Mouse (Mus musculus) MEL (cell line): ENCODE data around the gene Lypla2. TPM values are rescaled to one million over a fixed set of nuclear protein-coding genes. Genes with fewer than 3 reads are reported as not detected.

Experiments
- DNase-seq: peaks from one replicate; pipeline ENCODE4 v3.0.0; 2011; ENCODE audit warnings: low read depth, low spot score
- H3K27ac ChIP-seq: 2 replicates; pipeline ENCODE4 v1.5.1; 2012; ENCODE audit warnings: low read depth, mild to moderate bottlenecking, control low read depth, low read length, moderate library complexity; ENCODE audit not compliant: control insufficient read depth
- H3K27me3 ChIP-seq, 2 experiments: fragments of 150-350 bp in 1 of 2; sonication (generic) in 1 of 2; 2 replicates each; pipeline ENCODE4 v1.6.1; 2012; ENCODE audit warnings: low read length in 2 of 2, mild to moderate bottlenecking in 2 of 2, improper control_type of control experiment in 1 of 2, moderate library complexity in 1 of 2; ENCODE audit not compliant: insufficient read depth in 2 of 2, control insufficient read depth in 1 of 2
- H3K36me3 ChIP-seq, 2 experiments: 2 replicates each; pipeline ENCODE4 v1.6.1; 2012 to 2014; ENCODE audit warnings: low read length in 2 of 2, improper control_type of control experiment in 1 of 2, inconsistent platforms in 1 of 2, mild to moderate bottlenecking in 1 of 2; ENCODE audit not compliant: insufficient read depth in 2 of 2, control insufficient read depth in 1 of 2
- H3K4me1 ChIP-seq, 2 experiments: fragments of 150-350 bp in 1 of 2; sonication (generic) in 1 of 2; 2 replicates each; pipeline ENCODE4 v1.6.1; 2012; ENCODE audit warnings: low read length in 2 of 2, improper control_type of control experiment in 1 of 2, mild to moderate bottlenecking in 1 of 2; ENCODE audit not compliant: insufficient read depth in 2 of 2, control insufficient read depth in 1 of 2
- H3K4me3 ChIP-seq, 2 experiments: fragments of 150-350 bp in 1 of 2; sonication (generic) in 1 of 2; 2 replicates each; pipeline ENCODE4 v1.5.1; 2012; ENCODE audit warnings: low read depth in 2 of 2, low read length in 2 of 2, mild to moderate bottlenecking in 2 of 2, moderate library complexity in 2 of 2, control low read depth in 1 of 2, improper control_type of control experiment in 1 of 2; ENCODE audit not compliant: control insufficient read depth in 1 of 2, insufficient read depth in 1 of 2
- H3K79me2 ChIP-seq: 2 replicates; pipeline ENCODE4 v1.6.1; 2012; ENCODE audit warnings: mild to moderate bottlenecking, low read length, moderate library complexity; ENCODE audit not compliant: control insufficient read depth, poor library complexity, insufficient read depth
- H3K9ac ChIP-seq: 2 replicates; pipeline ENCODE4 v1.6.1; 2012; ENCODE audit warnings: low read depth, mild to moderate bottlenecking, control low read depth, low read length, moderate library complexity; ENCODE audit not compliant: control insufficient read depth, poor library complexity, severe bottlenecking
- H3K9me3 ChIP-seq: fragments of 150-350 bp; sonication (generic); replicated peaks from 2 replicates; pipeline ENCODE4 v1.6.1; 2012; ENCODE audit warnings: mild to moderate bottlenecking, low read length, improper control_type of control experiment, moderate library complexity; ENCODE audit not compliant: insufficient read depth
- EP300 ChIP-seq, 2 experiments: IDR thresholded peaks; 2 replicates each; pipeline ENCODE4 v1.6.1; 2011; ENCODE audit warnings: improper control_type of control experiment in 2 of 2, low read length in 2 of 2, low read depth in 1 of 2, mild to moderate bottlenecking in 1 of 2
- ETS1 ChIP-seq: IDR thresholded peaks from 2 replicates; pipeline ENCODE4 v1.6.1; 2012; ENCODE audit warnings: low read depth, mild to moderate bottlenecking, inconsistent platforms, low read length, improper control_type of control experiment, moderate library complexity
- GATA1 ChIP-seq: IDR thresholded peaks from 2 replicates; pipeline ENCODE4 v1.6.1; 2011; ENCODE audit warnings: low read depth, low read length, improper control_type of control experiment
- HCFC1 ChIP-seq: IDR thresholded peaks from 2 replicates; pipeline ENCODE4 v1.6.1; 2012; ENCODE audit warnings: low read depth, mild to moderate bottlenecking, inconsistent platforms, low read length, improper control_type of control experiment, moderate library complexity
- KAT2A ChIP-seq: conservative IDR thresholded peaks from 2 replicates; pipeline ENCODE4 v1.6.1; 2012; ENCODE audit warnings: low read depth, low read length, improper control_type of control experiment, inconsistent platforms
- MAFK ChIP-seq: IDR thresholded peaks from 2 replicates; pipeline ENCODE4 v1.6.1; 2011; ENCODE audit warnings: low read depth, mild to moderate bottlenecking, low read length, improper control_type of control experiment, borderline replicate concordance
- MAX ChIP-seq: IDR thresholded peaks from 2 replicates; pipeline ENCODE4 v1.6.1; 2011; ENCODE audit warnings: low read length, improper control_type of control experiment
- MEF2A ChIP-seq: IDR thresholded peaks from 2 replicates; pipeline ENCODE4 v1.6.1; 2014; ENCODE audit warnings: low read depth, mild to moderate bottlenecking, inconsistent platforms, low read length, improper control_type of control experiment; ENCODE audit not compliant: poor library complexity, insufficient replicate concordance, severe bottlenecking; ENCODE audit errors: extremely low read depth
- MXI1 ChIP-seq: IDR thresholded peaks from 2 replicates; pipeline ENCODE4 v1.6.1; 2011; ENCODE audit warnings: mild to moderate bottlenecking, low read depth, low read length, improper control_type of control experiment
- MYB ChIP-seq: IDR thresholded peaks from 2 replicates; pipeline ENCODE4 v1.6.1; 2011; ENCODE audit warnings: mild to moderate bottlenecking, low read depth, low read length, improper control_type of control experiment
- MYC ChIP-seq: IDR thresholded peaks from 2 replicates; pipeline ENCODE4 v1.6.1; 2011; ENCODE audit warnings: low read depth, mild to moderate bottlenecking, low read length, improper control_type of control experiment, moderate library complexity
- NELFE ChIP-seq: IDR thresholded peaks from 2 replicates; pipeline ENCODE4 v1.6.1; 2011; ENCODE audit warnings: low read depth, low read length, improper control_type of control experiment
- POLR2A ChIP-seq, 2 experiments: IDR thresholded peaks; 2 replicates each; pipeline ENCODE4 v1.6.1; 2011 to 2012; ENCODE audit warnings: low read length in 2 of 2, mild to moderate bottlenecking in 2 of 2, control low read depth in 1 of 2, improper control_type of control experiment in 1 of 2, low read depth in 1 of 2, moderate library complexity in 1 of 2; ENCODE audit not compliant: control insufficient read depth in 1 of 2, insufficient read depth in 1 of 2, poor library complexity in 1 of 2
- RCOR1 ChIP-seq: IDR thresholded peaks from 2 replicates; pipeline ENCODE4 v1.6.1; 2012; ENCODE audit warnings: low read depth, mild to moderate bottlenecking, inconsistent platforms, low read length, improper control_type of control experiment
- SIN3A ChIP-seq: IDR thresholded peaks from 2 replicates; pipeline ENCODE4 v1.6.1; 2012; ENCODE audit warnings: low read length, improper control_type of control experiment, inconsistent platforms
- SMC3 ChIP-seq: IDR thresholded peaks from 2 replicates; pipeline ENCODE4 v1.6.1; 2011; ENCODE audit warnings: low read depth, low read length, improper control_type of control experiment
- TBP ChIP-seq: IDR thresholded peaks from 2 replicates; pipeline ENCODE4 v1.8.0; 2011; ENCODE audit warnings: low read depth, low read length, improper control_type of control experiment
- TCF12 ChIP-seq: IDR thresholded peaks from 2 replicates; pipeline ENCODE4 v1.6.1; 2014; ENCODE audit warnings: low read depth, mild to moderate bottlenecking, inconsistent platforms, low read length, improper control_type of control experiment, moderate library complexity
- USF2 ChIP-seq, 2 experiments: IDR thresholded peaks; 2 replicates each; pipeline ENCODE4 v1.6.1; 2011 to 2012; ENCODE audit warnings: improper control_type of control experiment in 2 of 2, low read length in 2 of 2, borderline replicate concordance in 1 of 2, inconsistent platforms in 1 of 2, low read depth in 1 of 2, mild to moderate bottlenecking in 1 of 2; ENCODE audit not compliant: insufficient read depth in 1 of 2
- ZKSCAN1 ChIP-seq: IDR thresholded peaks from 2 replicates; pipeline ENCODE4 v1.6.1; 2012; ENCODE audit warnings: low read depth, mild to moderate bottlenecking, inconsistent platforms, low read length, improper control_type of control experiment, moderate library complexity
- ZMIZ1 ChIP-seq: IDR thresholded peaks from 2 replicates; pipeline ENCODE4 v1.6.1; 2012; ENCODE audit warnings: low read depth, mild to moderate bottlenecking, inconsistent platforms, low read length, improper control_type of control experiment, moderate library complexity
- ZNF384 ChIP-seq: IDR thresholded peaks from 2 replicates; pipeline ENCODE4 v1.6.1; 2012; ENCODE audit warnings: low read depth, mild to moderate bottlenecking, inconsistent platforms, low read length, improper control_type of control experiment
- polyA plus RNA-seq, 2 experiments: library from polyadenylated mRNA; stranded (reverse) in 1 of 2; unstranded in 1 of 2; fragments of >175 nt in 1 of 2; fragments of >200 nt in 1 of 2; gene quantifications; 2 replicates each; pipeline versions ENCODE4 v1.2.1 to v1.2.4; 2012; ENCODE audit warnings: low replicate concordance in 2 of 2, low read depth in 1 of 2; ENCODE audit not compliant: insufficient read length in 2 of 2, insufficient read depth in 1 of 2, missing spikeins in 1 of 2
- total RNA-seq: library from RNA; depleted of rRNA; stranded (reverse); fragments of 300-350 nt; gene quantifications from 2 replicates; pipeline ENCODE4 v1.2.3, GENCODE M21; 2012

The Lypla2 gene
- total and polyA plus RNA-seq, 3 experiments: 65.1 to 95.6 TPM; not detected in 1

DNA sequence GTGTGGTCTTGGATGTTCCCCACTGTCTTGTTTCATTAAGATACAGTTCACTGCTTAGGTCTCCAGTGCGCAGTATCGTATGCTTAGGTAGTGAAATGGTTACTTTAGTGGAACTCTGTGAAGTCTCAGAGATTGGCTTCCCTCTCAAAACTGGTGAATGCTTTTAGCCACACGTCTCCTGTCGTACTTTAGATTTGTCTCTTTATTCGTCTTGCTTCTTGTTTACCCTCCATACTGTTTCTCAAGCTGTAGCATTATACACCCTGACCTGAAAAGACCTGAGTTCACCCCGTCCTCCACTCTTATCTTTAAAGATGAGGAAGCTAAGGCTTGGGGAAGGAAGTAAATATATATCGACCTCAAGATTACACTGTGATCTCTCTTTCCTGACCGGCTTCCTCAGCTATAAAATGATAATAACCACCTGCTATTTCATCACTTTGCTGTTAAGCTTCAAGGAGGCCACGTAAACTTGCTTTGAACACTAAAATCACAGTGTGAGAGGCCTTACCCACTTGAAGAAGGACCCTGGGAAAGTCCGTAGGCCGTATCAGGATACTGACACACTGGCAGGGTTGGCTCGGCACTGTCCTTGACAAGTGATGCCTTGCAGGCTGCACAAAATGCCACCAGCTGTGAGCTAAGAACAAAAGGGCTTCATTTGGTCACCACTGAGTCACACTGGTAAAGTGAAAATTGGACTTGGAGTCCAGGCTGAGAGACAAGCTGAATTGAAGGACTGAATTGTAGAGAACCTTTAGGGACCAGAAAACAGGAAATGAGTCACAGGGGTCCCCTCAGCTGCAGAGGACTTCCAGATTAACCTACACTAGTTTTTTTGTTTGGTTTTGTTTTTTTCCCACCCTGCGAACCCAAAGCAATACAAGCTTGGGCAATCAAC is 735 bp upstream of the Lypla2 start:
- H3K27me3 ChIP-seq: no peaks in the 10 kb centered on the region
- peaks cover 11% of the 10 kb centered on the region in 2 experiments; a peak in 3 of 4 replicates for H3K36me3 ChIP-seq
- H3K4me3 ChIP-seq: peak overlapping the region; percentile 68 to 90
- H3K9ac ChIP-seq: peak overlapping the region; percentile 83
- TF ChIP-seq ZMIZ1: no peak
- TF ChIP-seq SIN3A: peak; percentile 62
- TF ChIP-seq SMC3: no peak
- peak; percentile 69 for TF ChIP-seq HCFC1
- peak; percentile 61; the same call in 1 of the 2 replicates for TF ChIP-seq RCOR1
- TF ChIP-seq POLR2A (IDR thresholded peaks at IDR 0.05; ENCODE audit: control insufficient read depth in 1 of 2, insufficient read depth in 1 of 2, low read depth in 1 of 2, low read length in 2 of 2, poor library complexity in 1 of 2): peak; percentile 9; a peak in 1 of 4 replicates
- TF ChIP-seq NELFE: peak; percentile 53; the same call in 1 of the 2 replicates
- peak; percentile 80 for TF ChIP-seq GATA1
- TF ChIP-seq MYC: no peak
- TF ChIP-seq MXI1: peak; percentile 29; the same call in 1 of the 2 replicates
- TF ChIP-seq MAFK: no peak; the same call in 1 of the 2 replicates
- TF ChIP-seq MYB: peak; percentile 44; the same call in 1 of the 2 replicates
- TF ChIP-seq TCF12: peak; percentile 68
- TF ChIP-seq TBP: peak; percentile 48
- TF ChIP-seq MEF2A: no peak
- TF ChIP-seq ZKSCAN1: no peak
- peak; percentile 66 for TF ChIP-seq ZNF384
- peak; percentile 76 to 89 for TF ChIP-seq EP300 (IDR thresholded peaks at IDR 0.05; ENCODE audit: low read depth in 1 of 2, low read length in 2 of 2)
- TF ChIP-seq MAX: no peak
- TF ChIP-seq USF2 (IDR thresholded peaks at IDR 0.05; ENCODE audit: borderline replicate concordance in 1 of 2, insufficient read depth in 1 of 2, low read depth in 1 of 2, low read length in 2 of 2): no peak
- peak; percentile 41; the same call in 1 of the 2 replicates for TF ChIP-seq KAT2A
- peak; percentile 78 for TF ChIP-seq ETS1
- H3K27ac ChIP-seq: peak overlapping the region; percentile 95
- peaks cover 0 to 22% of the 10 kb centered on the region in 2 experiments; a peak in 3 of 4 replicates for H3K4me1 ChIP-seq
- peak; percentile 80 for DNase-seq
- peaks cover 16% of the 10 kb centered on the region for H3K79me2 ChIP-seq
- no peaks in the 10 kb centered on the region for H3K9me3 ChIP-seq
